Mouse (Mus musculus): ENCODE measurements around the gene Higd1b. TPM values are rescaled to one million over a fixed set of nuclear protein-coding genes. Genes with fewer than 3 reads are reported as not detected.

The Higd1b gene
- not detected in 2 replicates for polyA plus RNA-seq (2015; fragmentation: Nextera tagmentation; extraction: Ambion mirVana)

DNA sequence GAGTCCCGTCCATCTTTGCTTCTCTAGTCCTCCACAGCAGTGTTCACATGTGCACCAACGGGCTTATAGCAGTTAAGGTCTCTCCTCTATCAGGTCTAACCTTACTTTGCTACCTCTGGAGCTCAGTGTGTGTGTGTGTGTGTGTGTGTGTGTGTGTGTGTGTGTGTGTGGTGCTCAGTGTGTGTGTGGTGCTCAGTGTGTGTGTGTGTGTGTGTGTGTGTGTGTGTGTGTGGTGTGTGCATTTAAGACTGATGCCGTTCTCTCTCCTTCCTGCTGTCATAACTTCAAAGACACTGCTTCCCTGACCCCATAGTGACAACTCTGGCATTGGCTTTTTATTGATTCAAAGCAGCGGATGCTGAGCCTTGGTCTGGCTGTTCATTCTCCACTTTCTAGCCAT lies at the start of gene Higd1b:
Higd1b (plus strand) TSS at position 301 of the 400 bp plus-strand sequence.
- H3K27me3 ChIP-seq: no peaks in the 10 kb centered on the region
- H3K4me1 ChIP-seq: no peaks in the 10 kb centered on the region; the same call in 1 of the 2 replicates
- peaks cover 45% of the 10 kb centered on the region for H3K36me3 ChIP-seq
- WGBS: 68% methylated on average over 4 of the region's 4 CpGs
- no peak within 1 kb of the TSS for H3K4me2 ChIP-seq (replicated peaks)
- no peak within 1 kb of the TSS for H3K9ac ChIP-seq
- no peak within 1 kb of the TSS for H3K4me3 ChIP-seq
- ATAC-seq (ENCODE audit: low FRiP score, low read depth): no peak
- no peak within 1 kb of the TSS for H3K27ac ChIP-seq
- H3K9me3 ChIP-seq: no peaks in the 10 kb centered on the region

DNA sequence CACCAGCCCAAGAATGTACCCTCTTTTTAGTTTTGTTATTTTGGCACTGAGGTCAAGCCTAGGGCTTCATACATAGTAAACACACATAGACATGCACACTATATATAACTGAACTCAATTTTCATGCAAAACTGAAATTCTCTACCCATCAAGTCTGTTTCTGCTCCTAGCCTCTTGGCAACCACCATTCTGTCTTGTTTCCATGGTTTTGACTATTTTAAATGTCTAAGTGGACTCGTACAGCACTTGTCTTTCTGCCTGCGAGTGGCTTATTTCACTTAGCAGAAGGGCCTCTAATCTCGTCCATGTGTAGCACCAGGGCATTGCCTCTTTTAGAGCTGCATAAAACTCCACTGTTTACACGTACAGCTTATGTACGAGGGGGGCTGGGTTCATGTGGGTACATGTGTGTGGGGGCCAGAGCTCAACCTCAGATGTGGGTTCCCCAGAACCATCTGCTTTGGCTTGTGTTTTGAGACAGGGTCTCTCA lies 47.9 kb upstream of the Higd1b start:
- Histone ChIP-seq H3K4me3 (no peak overlapping the region), H3K9ac (no peak overlapping the region), H3K4me2 (replicated peaks) (no peak overlapping the region), H3K36me3 (no peaks in the 10 kb centered on the region), H3K27me3 (no peaks in the 10 kb centered on the region), H3K9me3 (no peaks in the 10 kb centered on the region), H3K27ac (no peak overlapping the region), H3K4me1 (peaks cover 10% of the 10 kb centered on the region)
- no peak for ATAC-seq (ENCODE audit: low FRiP score, low read depth)
- 73% methylated on average over 5 of the region's 5 CpGs for WGBS

DNA sequence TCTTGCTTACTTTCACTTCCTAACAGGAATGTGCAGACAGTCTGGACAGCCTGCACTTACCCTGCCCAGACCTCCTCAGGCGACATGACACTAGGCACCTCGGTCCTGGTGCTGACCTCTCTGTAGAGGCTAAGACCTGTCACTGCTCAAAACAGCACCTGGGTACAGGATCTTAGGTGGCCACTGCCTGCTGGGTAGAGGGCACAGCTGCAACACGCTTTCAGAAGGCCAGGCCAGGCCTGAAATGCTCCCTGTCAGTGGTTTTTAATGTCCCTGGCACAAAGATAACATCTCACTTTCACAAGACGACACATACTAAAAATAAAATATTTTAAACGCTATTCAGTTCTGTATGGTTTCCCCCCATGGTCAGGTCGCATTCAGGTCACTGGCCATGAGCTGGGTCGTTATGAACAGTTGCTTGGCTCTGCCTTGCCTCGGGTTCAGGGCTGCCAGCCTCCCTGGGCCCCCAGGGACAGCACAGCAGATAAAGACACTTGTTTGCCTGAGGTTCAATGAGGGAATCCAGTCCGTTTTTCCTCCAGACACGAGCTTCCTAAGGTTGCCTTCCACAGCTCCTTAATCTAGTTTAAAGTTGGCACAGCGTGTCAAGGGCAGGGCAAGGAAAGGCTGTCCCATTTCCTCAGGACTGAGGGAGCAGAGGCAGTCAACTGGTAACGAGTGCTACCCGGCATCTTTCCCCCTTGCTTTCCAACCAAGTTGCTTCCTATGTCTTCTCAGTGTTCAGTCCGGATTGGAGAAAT lies 43.8 kb upstream of the Higd1b start:
- H3K9me3 ChIP-seq: no peaks in the 10 kb centered on the region
- peaks cover 21% of the 10 kb centered on the region for H3K36me3 ChIP-seq
- no peak overlapping the region for H3K4me3 ChIP-seq
- H3K27ac ChIP-seq: peak overlapping the region; percentile 6; the same call in 1 of the 2 replicates
- no peak overlapping the region for H3K4me2 ChIP-seq (replicated peaks)
- ATAC-seq (ENCODE audit: low FRiP score, low read depth): no peak
- H3K27me3 ChIP-seq: no peaks in the 10 kb centered on the region
- no peak overlapping the region for H3K9ac ChIP-seq
- 54% methylated on average over 14 of the region's 14 CpGs for WGBS
- H3K4me1 ChIP-seq: peaks cover 10% of the 10 kb centered on the region

DNA sequence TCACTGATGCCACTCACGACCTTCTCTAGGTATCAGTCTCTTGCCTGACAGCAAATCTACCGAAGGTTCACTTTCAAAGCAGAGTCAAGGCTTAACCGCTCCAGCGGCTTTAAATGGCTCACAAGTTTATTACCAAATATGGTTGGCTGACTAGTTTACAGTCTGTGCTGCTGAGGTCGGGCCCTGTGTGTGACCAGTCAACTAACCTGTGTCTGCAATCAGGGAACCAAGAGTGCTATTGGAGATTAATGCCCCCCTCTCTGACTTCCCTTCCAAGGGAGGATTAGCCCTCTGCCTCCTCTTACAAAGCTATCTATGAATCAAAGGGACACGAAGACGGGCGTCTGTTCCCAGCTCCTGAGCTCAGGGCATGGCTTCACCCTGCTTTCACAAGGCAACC lies 41.5 kb upstream of the Higd1b start:
- H3K4me2 ChIP-seq (replicated peaks): no peak overlapping the region
- H3K9me3 ChIP-seq: no peaks in the 10 kb centered on the region
- H3K4me3 ChIP-seq: no peak overlapping the region
- ATAC-seq (ENCODE audit: low FRiP score, low read depth): no peak
- H3K27me3 ChIP-seq: no peaks in the 10 kb centered on the region
- 50% methylated on average over 8 of the region's 8 CpGs for WGBS
- peaks cover 10% of the 10 kb centered on the region for H3K4me1 ChIP-seq
- H3K36me3 ChIP-seq: peaks cover 39% of the 10 kb centered on the region
- no peak overlapping the region for H3K9ac ChIP-seq
- H3K27ac ChIP-seq: no peak overlapping the region

DNA sequence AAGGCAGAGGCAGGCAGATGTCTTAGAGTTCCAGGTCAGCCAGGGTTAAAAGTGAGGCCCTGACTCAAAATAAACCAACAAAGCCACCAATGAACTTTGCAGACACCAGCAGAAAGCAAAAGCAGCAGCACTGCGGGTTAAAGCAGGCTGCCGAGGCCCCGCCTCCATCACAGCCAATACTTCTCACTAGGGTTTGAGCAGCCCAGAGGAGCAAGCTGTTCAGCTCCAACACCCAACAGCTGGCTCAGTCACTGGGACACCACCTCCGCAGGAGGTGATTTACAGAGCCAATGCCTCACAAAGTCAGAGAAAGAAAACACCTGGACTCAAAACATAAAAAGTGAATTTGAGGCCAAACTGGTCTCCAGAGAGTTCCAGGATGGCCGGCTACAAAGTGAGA lies 32.2 kb upstream of the Higd1b start:
- Histone ChIP-seq H3K4me2 (replicated peaks) (no peak overlapping the region), H3K4me3 (no peak overlapping the region), H3K9me3 (0 out of 2 replicates have a peak, but pooled peaks cover 3% of the 10 kb centered on the region), H3K27me3 (no peaks in the 10 kb centered on the region), H3K36me3 (peaks cover 74% of the 10 kb centered on the region), H3K9ac (no peak overlapping the region), H3K27ac (no peak overlapping the region), H3K4me1 (no peaks in the 10 kb centered on the region; the same call in 1 of the 2 replicates)
- WGBS: 83% methylated on average over 5 of the region's 5 CpGs
- ATAC-seq (ENCODE audit: low FRiP score, low read depth): no peak

DNA sequence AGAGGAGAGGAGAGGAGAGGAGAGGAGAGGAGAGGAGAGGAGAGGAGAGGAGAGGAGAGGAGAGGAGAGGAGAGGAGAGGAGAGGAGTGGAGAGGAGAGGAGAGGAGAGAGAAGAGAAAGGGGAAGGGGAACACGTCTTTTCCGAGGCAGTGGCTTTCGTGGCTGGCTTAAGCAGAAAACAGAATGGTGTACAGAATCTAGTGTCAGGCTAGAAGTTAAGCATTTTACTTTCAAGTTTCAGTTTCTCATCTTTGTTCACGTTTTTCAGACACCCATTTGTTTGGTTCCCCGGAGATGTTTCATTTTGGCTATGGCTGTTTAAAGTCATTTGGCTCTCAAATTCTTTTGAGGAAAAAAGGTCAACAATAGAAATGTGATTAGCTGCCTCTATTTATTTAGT lies 27.4 kb upstream of the Higd1b start:
- Histone ChIP-seq H3K36me3 (peaks cover 33% of the 10 kb centered on the region), H3K9me3 (0 out of 2 replicates have a peak, but pooled peaks cover 3% of the 10 kb centered on the region), H3K4me3 (no peak overlapping the region), H3K4me2 (replicated peaks) (no peak overlapping the region), H3K27ac (no peak overlapping the region), H3K27me3 (no peaks in the 10 kb centered on the region), H3K4me1 (peaks cover 33% of the 10 kb centered on the region), H3K9ac (no peak overlapping the region)
- no peak for ATAC-seq (ENCODE audit: low FRiP score, low read depth)
- 76% methylated on average over 5 of the region's 5 CpGs for WGBS

DNA sequence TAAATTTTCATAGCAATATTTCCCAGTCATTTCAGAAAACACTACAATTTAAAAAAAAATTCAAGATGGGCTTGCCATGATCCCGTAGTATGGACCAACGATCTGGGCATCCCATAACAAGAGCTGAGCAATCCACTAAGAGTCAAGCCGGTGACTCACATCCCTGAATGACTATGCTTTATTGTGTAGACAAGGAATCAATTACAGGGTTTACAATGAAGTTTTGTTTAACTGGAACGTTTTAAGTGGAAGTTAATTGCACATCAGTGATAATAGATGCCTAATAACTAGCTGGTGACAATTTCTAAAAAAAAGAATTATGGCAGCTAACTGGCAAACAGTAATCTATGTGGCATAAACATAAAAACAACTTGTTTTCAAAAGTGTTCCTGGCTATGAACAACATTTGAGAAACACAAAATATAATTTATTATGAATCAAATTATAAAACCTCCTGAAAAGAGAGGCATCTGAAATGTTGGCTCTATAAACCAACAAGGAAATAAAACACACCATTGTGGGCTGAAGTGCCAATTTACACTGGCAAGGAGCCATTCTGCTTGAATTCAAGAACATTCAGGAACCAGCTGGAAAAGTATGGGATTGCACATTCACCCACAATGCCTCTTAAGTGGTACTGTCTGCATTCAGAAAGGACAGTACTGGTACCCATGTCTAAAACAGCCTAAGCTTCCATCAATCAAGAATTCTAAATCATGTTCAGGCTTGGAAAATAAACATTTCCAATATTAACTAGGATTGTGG lies 24.7 kb upstream of the Higd1b start:
- peak overlapping the region; percentile 44; the same call in 1 of the 2 replicates for H3K27ac ChIP-seq
- H3K4me1 ChIP-seq: peaks cover 54% of the 10 kb centered on the region
- no peaks in the 10 kb centered on the region for H3K9me3 ChIP-seq
- WGBS: 52% methylated on average over 4 of the region's 4 CpGs
- ATAC-seq (ENCODE audit: low FRiP score, low read depth): no peak
- no peaks in the 10 kb centered on the region for H3K27me3 ChIP-seq
- peaks cover 6% of the 10 kb centered on the region; the same call in 1 of the 2 replicates for H3K36me3 ChIP-seq
- H3K4me3 ChIP-seq: no peak overlapping the region
- no peak overlapping the region for H3K4me2 ChIP-seq (replicated peaks)
- no peak overlapping the region for H3K9ac ChIP-seq

DNA sequence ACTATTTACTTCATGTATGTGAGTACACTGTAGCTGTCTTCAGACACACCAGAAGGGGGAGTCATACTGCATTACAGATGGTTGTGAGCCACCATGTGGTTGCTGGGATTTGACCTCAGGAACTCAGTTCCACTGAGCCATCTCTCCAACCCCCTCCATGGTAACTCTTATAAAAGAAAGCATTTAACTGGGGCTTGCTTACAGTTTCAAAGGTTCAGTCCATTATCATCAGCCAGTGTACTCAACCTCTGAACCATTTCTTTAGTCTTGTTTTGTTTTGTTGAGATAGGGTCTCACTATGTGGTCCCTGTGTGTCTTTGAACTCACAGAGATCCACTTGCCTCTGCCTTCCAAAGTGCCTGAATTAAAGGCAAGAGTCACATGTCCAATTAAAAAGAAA lies 20.8 kb upstream of the Higd1b start:
- Histone ChIP-seq H3K4me1 (peaks cover 62% of the 10 kb centered on the region), H3K4me2 (replicated peaks) (0 out of 2 replicates have a peak overlapping the region, but pooled peaks have one; percentile 4), H3K27me3 (no peaks in the 10 kb centered on the region), H3K27ac (no peak overlapping the region), H3K9me3 (no peaks in the 10 kb centered on the region), H3K36me3 (peaks cover 5% of the 10 kb centered on the region; the same call in 1 of the 2 replicates), H3K9ac (no peak overlapping the region), H3K4me3 (no peak overlapping the region)
- no peak for ATAC-seq (ENCODE audit: low FRiP score, low read depth)

DNA sequence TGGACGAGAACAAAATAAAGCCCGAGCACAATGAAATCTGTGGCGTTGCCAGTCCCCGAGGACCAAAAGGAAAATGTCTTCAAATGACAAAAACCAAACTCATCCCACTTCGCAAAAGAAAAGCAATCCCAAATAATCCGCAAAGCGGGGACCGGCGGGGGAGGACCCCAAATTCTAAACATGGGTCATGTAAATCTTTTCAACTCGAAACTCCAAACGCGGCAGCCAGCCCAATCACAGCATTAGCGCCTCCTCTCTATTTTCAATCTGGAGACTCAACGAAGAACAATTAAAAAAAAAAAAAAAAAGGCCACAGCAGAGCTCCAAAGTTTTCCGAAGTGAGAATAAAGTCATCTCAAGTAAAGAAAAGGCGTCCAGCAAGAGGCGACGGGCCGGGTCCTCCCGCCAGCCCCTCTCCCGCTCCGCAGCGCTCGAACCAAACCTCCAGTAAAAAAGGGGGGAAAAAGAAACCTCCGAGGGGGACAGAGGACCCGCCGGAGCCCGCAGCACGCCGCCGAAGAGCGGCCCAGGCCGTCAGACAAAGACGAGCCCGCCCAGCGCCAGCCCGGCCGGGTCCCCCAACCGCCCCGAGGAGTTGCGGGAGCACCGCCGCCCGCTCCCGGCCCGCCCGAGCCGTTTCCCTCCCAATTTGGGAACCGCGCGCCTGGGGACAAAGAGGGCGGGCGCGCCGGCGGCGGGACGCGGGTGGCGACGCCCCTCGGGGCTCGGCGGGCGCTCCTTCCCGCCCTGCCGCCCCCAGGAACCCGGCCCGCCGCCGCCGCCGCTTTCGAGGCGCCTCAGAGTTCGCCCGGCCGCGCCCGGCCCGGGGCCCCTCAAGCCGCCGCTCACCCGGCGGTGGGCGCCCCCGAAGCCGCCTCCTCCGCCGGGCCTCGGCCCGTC lies 17.3 kb upstream of the Higd1b start:
- Histone ChIP-seq H3K9me3 (no peaks in the 10 kb centered on the region), H3K4me3 (peak overlapping the region; percentile 89), H3K27me3 (no peaks in the 10 kb centered on the region), H3K4me2 (replicated peaks) (peak overlapping the region; percentile 72), H3K36me3 (no peaks in the 10 kb centered on the region), H3K9ac (peak overlapping the region; percentile 98), H3K4me1 (peaks cover 43% of the 10 kb centered on the region), H3K27ac (peak overlapping the region; percentile 100)
- WGBS: under 1% methylated on average over 60 of the region's 92 CpGs
- peak; percentile 22; the same call in 1 of the 2 replicates for ATAC-seq (ENCODE audit: low FRiP score, low read depth)

DNA sequence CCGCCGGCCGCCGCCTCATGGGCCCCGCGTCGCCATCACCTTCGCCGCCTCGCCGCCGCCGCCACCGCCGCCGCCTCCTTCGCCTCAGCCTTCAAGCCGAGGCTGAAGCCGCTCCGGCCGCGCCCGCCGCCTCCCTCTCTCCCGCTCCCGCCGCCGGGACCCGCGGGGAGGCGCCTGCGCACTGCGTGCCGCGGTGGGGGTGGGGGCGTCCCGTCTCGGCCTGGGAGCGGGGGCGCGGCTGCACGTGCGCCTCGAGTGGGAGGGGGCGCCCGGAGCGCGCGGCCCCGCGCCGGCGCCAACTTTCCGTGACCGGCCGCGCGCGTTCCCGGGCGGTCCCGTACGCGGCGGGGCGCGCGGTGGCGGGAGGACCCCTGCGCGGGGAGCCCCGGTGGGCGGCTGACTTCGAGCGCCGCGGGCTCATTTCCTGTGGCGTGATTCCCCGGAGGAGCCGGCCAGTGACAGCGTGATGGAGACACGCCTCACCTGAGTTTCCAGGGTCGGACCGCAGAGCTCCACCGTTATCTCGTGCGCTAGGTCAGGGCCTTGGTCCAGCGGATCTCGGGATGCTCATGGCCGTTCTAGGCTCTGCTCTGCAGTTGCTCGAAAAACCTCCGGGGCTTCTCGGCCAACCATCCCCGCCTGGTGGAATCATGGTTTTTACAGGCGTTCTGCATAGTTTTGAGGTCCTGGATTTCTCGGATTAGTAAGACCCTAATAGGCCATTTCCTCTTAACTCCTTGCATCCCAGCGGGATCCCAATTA lies 16.4 kb upstream of the Higd1b start, which contains the start of gene Gjc1:
Gjc1 (minus strand) TSS at position 680 of the 762 bp plus-strand sequence.
- Histone ChIP-seq H3K4me3 (peak within 1 kb of the TSS; percentile 89), H3K27me3 (no peaks in the 10 kb centered on the region), H3K27ac (peak within 1 kb of the TSS; percentile 100), H3K4me1 (peaks cover 35% of the 10 kb centered on the region), H3K4me2 (replicated peaks) (peak within 1 kb of the TSS; percentile 72), H3K36me3 (no peaks in the 10 kb centered on the region), H3K9me3 (no peaks in the 10 kb centered on the region), H3K9ac (peak within 1 kb of the TSS; percentile 98)
- ATAC-seq (ENCODE audit: low FRiP score, low read depth): peak; percentile 88
- WGBS: under 1% methylated on average over 72 of the region's 97 CpGs
